Mouse (Mus musculus): ENCODE measurements around the gene Myh3. TPM values are rescaled to one million over a fixed set of nuclear protein-coding genes. Genes with fewer than 3 reads are reported as not detected.

Myh3 gene
- total and polyA plus RNA-seq, 2 experiments from 2014 or later: 0.24 TPM

DNA sequence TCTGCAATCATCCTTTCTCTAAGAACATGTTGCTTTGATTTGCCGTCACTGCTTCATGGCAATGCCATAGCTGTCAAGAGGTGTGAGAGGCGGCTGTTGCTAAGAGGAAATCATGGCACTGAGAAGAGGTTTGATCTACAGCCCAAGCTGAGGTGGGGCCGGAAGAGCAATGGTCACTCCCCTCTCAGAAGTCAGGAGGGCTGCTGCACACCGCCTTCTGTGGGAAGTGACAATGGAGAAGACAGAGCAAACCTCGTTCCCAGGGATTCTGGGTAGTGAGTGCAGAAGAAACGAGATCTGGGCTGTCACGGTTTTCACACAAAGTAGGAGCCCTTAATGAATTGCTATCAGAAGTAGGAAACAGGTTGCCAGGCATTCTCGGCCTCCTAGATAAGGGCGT lies 25.2 kb downstream of the Myh3 start:
- Histone ChIP-seq H3K4me2 (ENCODE audit: low read depth) (no peak overlapping the region), H3K9ac (no peak overlapping the region), H3K9me3 (ENCODE audit: low read length) (no peaks in the 10 kb centered on the region), H3K36me3 (ENCODE audit: insufficient read depth) (no peaks in the 10 kb centered on the region), H3K4me3 (ENCODE audit: low read depth, low read length) (no peak overlapping the region), H3K27ac (ENCODE audit: low read depth, low read length) (no peak overlapping the region), H3K27me3 (ENCODE audit: insufficient read depth, low read length) (no peaks in the 10 kb centered on the region), H3K4me1 (ENCODE audit: insufficient read depth) (no peaks in the 10 kb centered on the region)
- ATAC-seq (no peak), DNase-seq (no peak)
- WGBS: 89% methylated on average over 9 of the region's 9 CpGs
- no peak for TF ChIP-seq CTCF (IDR thresholded peaks at IDR 0.05; ENCODE audit: low read depth)

- Histone ChIP-seq H3K4me1 (ENCODE audit: insufficient read depth) (no peaks in the 10 kb centered on the region), H3K4me3 (ENCODE audit: low read depth, low read length) (no peak overlapping the region), H3K9me3 (ENCODE audit: low read length) (no peaks in the 10 kb centered on the region), H3K27me3 (ENCODE audit: insufficient read depth, low read length) (no peaks in the 10 kb centered on the region), H3K36me3 (ENCODE audit: insufficient read depth) (no peaks in the 10 kb centered on the region), H3K9ac (no peak overlapping the region), H3K27ac (ENCODE audit: low read depth, low read length) (no peak overlapping the region), H3K4me2 (ENCODE audit: low read depth) (no peak overlapping the region)
- DNase-seq (no peak), ATAC-seq (no peak)
- 85% methylated on average over 1 of the region's 1 CpGs for WGBS
- TF ChIP-seq CTCF (IDR thresholded peaks at IDR 0.05; ENCODE audit: low read depth): no peak
Observed at GRCm38 (mm10) chr11:67104242-67104641, 26.1 kb downstream of the Myh3 start.

- H3K4me2 ChIP-seq (ENCODE audit: low read depth): no peak overlapping the region
- WGBS: 59% methylated on average over 11 of the region's 11 CpGs
- ATAC-seq: no peak
- H3K9me3 ChIP-seq (ENCODE audit: low read length): no peaks in the 10 kb centered on the region
- H3K4me3 ChIP-seq (ENCODE audit: low read depth, low read length): no peak overlapping the region
- H3K9ac ChIP-seq: no peak overlapping the region
- no peak for DNase-seq
- no peak for TF ChIP-seq CTCF (IDR thresholded peaks at IDR 0.05; ENCODE audit: low read depth)
- H3K27me3 ChIP-seq (ENCODE audit: insufficient read depth, low read length): no peaks in the 10 kb centered on the region
- H3K27ac ChIP-seq (ENCODE audit: low read depth, low read length): no peak overlapping the region
- H3K36me3 ChIP-seq (ENCODE audit: insufficient read depth): no peaks in the 10 kb centered on the region
- no peaks in the 10 kb centered on the region for H3K4me1 ChIP-seq (ENCODE audit: insufficient read depth)
Observed at GRCm38 (mm10) chr11:67104714-67105113, 26.6 kb downstream of the Myh3 start.

DNA sequence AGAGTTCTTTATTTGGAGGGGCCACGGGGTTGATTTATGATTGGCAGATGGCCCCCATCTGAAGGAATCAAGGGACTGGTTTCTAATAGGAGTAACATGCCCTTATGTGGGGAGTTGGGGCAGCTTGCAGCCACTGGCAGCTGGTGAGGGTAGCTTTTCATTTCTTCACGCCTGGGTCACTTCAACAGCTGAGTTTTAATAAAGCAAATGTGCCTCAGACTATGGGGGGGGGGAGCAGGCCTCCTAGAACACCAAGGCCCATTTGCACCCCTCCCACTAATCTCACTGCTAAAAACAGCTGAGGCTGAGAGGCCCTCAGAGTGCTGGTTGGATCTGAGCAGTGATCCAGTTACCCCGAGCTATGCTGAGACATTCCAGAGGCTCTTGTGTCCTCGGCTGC lies 27.6 kb downstream of the Myh3 start:
- H3K9me3 ChIP-seq (ENCODE audit: low read length): no peaks in the 10 kb centered on the region
- H3K27ac ChIP-seq (ENCODE audit: low read depth, low read length): no peak overlapping the region
- H3K4me2 ChIP-seq (ENCODE audit: low read depth): no peak overlapping the region
- no peak overlapping the region for H3K9ac ChIP-seq
- no peaks in the 10 kb centered on the region for H3K36me3 ChIP-seq (ENCODE audit: insufficient read depth)
- TF ChIP-seq CTCF (IDR thresholded peaks at IDR 0.05; ENCODE audit: low read depth): no peak
- ATAC-seq (no peak), DNase-seq (no peak)
- H3K27me3 ChIP-seq (ENCODE audit: insufficient read depth, low read length): no peaks in the 10 kb centered on the region
- no peaks in the 10 kb centered on the region for H3K4me1 ChIP-seq (ENCODE audit: insufficient read depth)
- WGBS: 63% methylated on average over 4 of the region's 4 CpGs
- H3K4me3 ChIP-seq (ENCODE audit: low read depth, low read length): no peak overlapping the region

DNA sequence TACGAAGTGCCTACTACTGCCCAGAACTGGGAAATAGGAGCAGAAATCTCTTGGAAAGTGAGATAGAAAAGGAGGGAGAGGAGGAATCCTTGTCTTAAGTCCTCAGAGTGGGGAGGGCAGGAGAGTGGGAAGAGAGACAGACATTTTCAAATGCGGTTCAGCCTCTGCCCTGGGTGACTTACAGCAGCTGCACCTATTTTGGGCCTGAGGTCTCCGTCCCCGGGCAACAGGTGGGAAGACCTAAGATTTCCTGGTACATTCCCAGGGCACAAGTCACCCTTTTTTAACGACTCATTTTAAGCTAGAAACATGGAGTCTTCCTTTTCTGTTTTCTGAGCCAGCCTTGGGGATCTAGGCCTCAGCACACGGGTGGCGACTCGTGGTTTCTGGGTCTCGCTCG lies 28.9 kb downstream of the Myh3 start:
- Histone ChIP-seq H3K27ac (ENCODE audit: low read depth, low read length) (no peak overlapping the region), H3K4me3 (ENCODE audit: low read depth, low read length) (no peak overlapping the region), H3K4me1 (ENCODE audit: insufficient read depth) (no peaks in the 10 kb centered on the region), H3K9ac (no peak overlapping the region), H3K36me3 (ENCODE audit: insufficient read depth) (no peaks in the 10 kb centered on the region), H3K4me2 (ENCODE audit: low read depth) (no peak overlapping the region), H3K27me3 (ENCODE audit: insufficient read depth, low read length) (no peaks in the 10 kb centered on the region), H3K9me3 (ENCODE audit: low read length) (no peaks in the 10 kb centered on the region)
- no peak for TF ChIP-seq CTCF (IDR thresholded peaks at IDR 0.05; ENCODE audit: low read depth)
- no peak for ATAC-seq
- no peak for DNase-seq
- 75% methylated on average over 10 of the region's 10 CpGs for WGBS

- Histone ChIP-seq H3K27ac (ENCODE audit: low read depth, low read length) (no peak overlapping the region), H3K36me3 (ENCODE audit: insufficient read depth) (no peaks in the 10 kb centered on the region), H3K4me1 (ENCODE audit: insufficient read depth) (no peaks in the 10 kb centered on the region), H3K4me3 (ENCODE audit: low read depth, low read length) (no peak overlapping the region), H3K4me2 (ENCODE audit: low read depth) (no peak overlapping the region), H3K27me3 (ENCODE audit: insufficient read depth, low read length) (no peaks in the 10 kb centered on the region), H3K9me3 (ENCODE audit: low read length) (no peaks in the 10 kb centered on the region), H3K9ac (no peak overlapping the region)
- peak; percentile 91 for DNase-seq
- peak; percentile 96 for TF ChIP-seq CTCF (IDR thresholded peaks at IDR 0.05; ENCODE audit: low read depth)
- 33% methylated on average over 5 of the region's 5 CpGs for WGBS
- ATAC-seq: peak; percentile 81
Observed at GRCm38 (mm10) chr11:67110168-67110948, 32.3 kb downstream of the Myh3 start.

- no peak overlapping the region for H3K27ac ChIP-seq (ENCODE audit: low read depth, low read length)
- WGBS: 29% methylated on average over 11 of the region's 11 CpGs
- TF ChIP-seq CTCF (IDR thresholded peaks at IDR 0.05; ENCODE audit: low read depth): peak; percentile 78
- no peak overlapping the region for H3K4me2 ChIP-seq (ENCODE audit: low read depth)
- H3K36me3 ChIP-seq (ENCODE audit: insufficient read depth): no peaks in the 10 kb centered on the region
- H3K4me3 ChIP-seq (ENCODE audit: low read depth, low read length): no peak overlapping the region
- no peak overlapping the region for H3K9ac ChIP-seq
- H3K4me1 ChIP-seq (ENCODE audit: insufficient read depth): no peaks in the 10 kb centered on the region
- H3K9me3 ChIP-seq (ENCODE audit: low read length): no peaks in the 10 kb centered on the region
- H3K27me3 ChIP-seq (ENCODE audit: insufficient read depth, low read length): no peaks in the 10 kb centered on the region
- ATAC-seq (peak; percentile 32; the same call in 1 of the 2 replicates), DNase-seq (peak; percentile 78)
Observed at GRCm38 (mm10) chr11:67112019-67112850, 34.1 kb downstream of the Myh3 start.
